Mouse (Mus musculus) cerebellum, adult 9-10 months (tissue): Measurements from ENCODE around the gene Spon1.

ENCODE experiments used
- DNase-seq: peaks from one replicate; pipeline ENCODE4 v3.0.0; 2022

Gene Spon1

GRCm38 (mm10) chr7:113780286-113780685, 14.5 kb downstream of the Spon1 start:
- DNase-seq = no peak

- DNase-seq = no peak
Measured at GRCm38 (mm10) chr7:113791991-113792390, 26.2 kb downstream of the Spon1 start.

GRCm38 (mm10) chr7:113792871-113793270, 27.1 kb downstream of the Spon1 start:
- DNase-seq = no peak

- DNase-seq = no peak
Measured at GRCm38 (mm10) chr7:113795209-113795608, 29.4 kb downstream of the Spon1 start.

- no peak for DNase-seq
Measured at GRCm38 (mm10) chr7:113797134-113797533, 31.3 kb downstream of the Spon1 start.

- no peak for DNase-seq
Measured at GRCm38 (mm10) chr7:113798605-113799255, 32.9 kb downstream of the Spon1 start.

- no peak for DNase-seq
Measured at GRCm38 (mm10) chr7:113809781-113810180, 44.0 kb downstream of the Spon1 start.

- peak; percentile 62 for DNase-seq
Measured at GRCm38 (mm10) chr7:113811376-113812158, 45.8 kb downstream of the Spon1 start.

GRCm38 (mm10) chr7:113814101-113814779, 48.4 kb downstream of the Spon1 start:
- no peak for DNase-seq

- DNase-seq = no peak
Measured at GRCm38 (mm10) chr7:113815726-113816125, 49.9 kb downstream of the Spon1 start.

- no peak for DNase-seq
Measured at GRCm38 (mm10) chr7:113816827-113817334, 51.1 kb downstream of the Spon1 start.

- peak; percentile 50 for DNase-seq
Measured at GRCm38 (mm10) chr7:113818116-113818515, 52.3 kb downstream of the Spon1 start.

- peak; percentile 63 for DNase-seq
Measured at GRCm38 (mm10) chr7:113820213-113820612, 54.4 kb downstream of the Spon1 start.

- no peak for DNase-seq
Measured at GRCm38 (mm10) chr7:113823026-113823425, 57.2 kb downstream of the Spon1 start.

- peak; percentile 76 for DNase-seq
Measured at GRCm38 (mm10) chr7:113824651-113825050, 58.9 kb downstream of the Spon1 start.

GRCm38 (mm10) chr7:113825498-113826205, 59.9 kb downstream of the Spon1 start:
- DNase-seq = no peak

GRCm38 (mm10) chr7:113826510-113826909, 60.7 kb downstream of the Spon1 start:
- DNase-seq = no peak

- DNase-seq = no peak
Measured at GRCm38 (mm10) chr7:113828122-113828571, 62.3 kb downstream of the Spon1 start.

GRCm38 (mm10) chr7:113828576-113828975, 62.8 kb downstream of the Spon1 start:
- DNase-seq = no peak

- DNase-seq = no peak
Measured at GRCm38 (mm10) chr7:113837151-113837550, 71.4 kb downstream of the Spon1 start.

GRCm38 (mm10) chr7:113839431-113839830, 73.6 kb downstream of the Spon1 start:
- DNase-seq = no peak

- DNase-seq = no peak
Measured at GRCm38 (mm10) chr7:113841521-113841920, 75.7 kb downstream of the Spon1 start.

- DNase-seq = no peak
Measured at GRCm38 (mm10) chr7:113843150-113843549, 77.4 kb downstream of the Spon1 start.
